10 mouse cellular contexts compared by ENCODE assay signal in genomic region chr3:86038648-86039047, GRCm38 (mm10). TPM values are rescaled to one million over a fixed set of nuclear protein-coding genes. Genes with fewer than 3 reads are reported as not detected.
DNase-seq lines count a peak whose midpoint lies in the region; ATAC-seq and TF ChIP-seq lines count a peak whose summit lies in the region.
"Had no signal": no experiment of that assay in that cellular context is flagged by ENCODE, and none has a peak within 500 bp of the region (broad histone marks: within the 10 kb centered on the region; RNA-seq: fewer than 3 reads in every experiment).

No protein-coding gene starts in this region.

- H3K9ac ChIP-seq in kidney, embryonic 16.5 days (replicated peaks; ENCODE audit: low read length) = no peak overlapping the region
- no peak overlapping the region for H3K9ac ChIP-seq in stomach, embryonic 14.5 days (replicated peaks; ENCODE audit: low read depth, low read length)
- H3K9ac ChIP-seq in liver, postnatal 0 days (replicated peaks) = no peak overlapping the region
- H3K9ac ChIP-seq: midbrain, embryonic 13.5 days had no signal

- H3K9me3 ChIP-seq in kidney, embryonic 16.5 days (ENCODE audit: low read length) = no peaks in the 10 kb centered on the region; the same call in 1 of the 2 replicates
- H3K9me3 ChIP-seq in stomach, embryonic 14.5 days (ENCODE audit: control insufficient read depth, low read depth, low read length) = 0 out of 2 replicates have a peak, but pooled peaks cover 3% of the 10 kb centered on the region
- no peaks in the 10 kb centered on the region for H3K9me3 ChIP-seq in liver, postnatal 0 days (ENCODE audit: low read length)
- H3K9me3 ChIP-seq: midbrain, embryonic 13.5 days had no signal

- H3K27ac ChIP-seq in kidney, embryonic 16.5 days (ENCODE audit: low read length) = peak overlapping the region; percentile 16; the same call in 1 of the 2 replicates
- peak overlapping the region; percentile 57; the same call in 1 of the 2 replicates for H3K27ac ChIP-seq in stomach, embryonic 14.5 days (ENCODE audit: low read length)
- H3K27ac ChIP-seq in liver, postnatal 0 days (ENCODE audit: low read depth) = no peak overlapping the region
- H3K27ac ChIP-seq: midbrain, embryonic 13.5 days had no signal

- no peak overlapping the region for H3K4me2 ChIP-seq in kidney, embryonic 16.5 days (replicated peaks; ENCODE audit: low read depth, low read length)
- H3K4me2 ChIP-seq in stomach, embryonic 14.5 days (replicated peaks; ENCODE audit: low read depth, low read length) = no peak overlapping the region
- no peak overlapping the region for H3K4me2 ChIP-seq in liver, postnatal 0 days (ENCODE audit: low read depth, low read length)
- H3K4me2 ChIP-seq: midbrain, embryonic 13.5 days had no signal

- WGBS in kidney, embryonic 16.5 days = 35% methylated on average over 3 of the region's 3 CpGs
- WGBS in stomach, embryonic 14.5 days = 26% methylated on average over 3 of the region's 3 CpGs
- WGBS in liver, postnatal 0 days (ENCODE audit: insufficient replicate concordance) = 61% methylated on average over 3 of the region's 3 CpGs

- peak; percentile 53 for DNase-seq in ovary, adult 18-20 months (ENCODE audit: low spot score)
- DNase-seq in ovary, postnatal 10 days (ENCODE audit: low spot score) = no peak
- DNase-seq in gastrocnemius, postnatal 25 days = peak; percentile 75
- no peak for DNase-seq in right cerebral cortex, postnatal 10 days (ENCODE audit: low spot score in 2 of 2)
- no peak for DNase-seq in cerebellum, adult 18-20 months
- no peak for DNase-seq in liver, postnatal 0 days

- TF ChIP-seq CTCF in liver, postnatal 0 days (IDR thresholded peaks at IDR 0.05; ENCODE audit: low read depth) = no peak

- peaks cover 20% of the 10 kb centered on the region for H3K4me1 ChIP-seq in kidney, embryonic 16.5 days (ENCODE audit: insufficient read depth, low read length)
- peaks cover 20% of the 10 kb centered on the region for H3K4me1 ChIP-seq in stomach, embryonic 14.5 days (ENCODE audit: control insufficient read depth, insufficient read depth, low read length)
- H3K4me1 ChIP-seq in liver, postnatal 0 days (ENCODE audit: insufficient read depth) = no peaks in the 10 kb centered on the region
- H3K4me1 ChIP-seq: midbrain, embryonic 13.5 days had no signal

- no peaks in the 10 kb centered on the region for H3K27me3 ChIP-seq in kidney, embryonic 16.5 days (ENCODE audit: insufficient read depth, low read length)
- no peaks in the 10 kb centered on the region for H3K27me3 ChIP-seq in stomach, embryonic 14.5 days (ENCODE audit: control insufficient read depth, insufficient read depth, low read length)
- H3K27me3 ChIP-seq in liver, postnatal 0 days (ENCODE audit: insufficient read depth, low read length) = no peaks in the 10 kb centered on the region
- H3K27me3 ChIP-seq: midbrain, embryonic 13.5 days had no signal

- H3K4me3 ChIP-seq in kidney, embryonic 16.5 days (ENCODE audit: low read length) = no peak overlapping the region
- no peak overlapping the region for H3K4me3 ChIP-seq in stomach, embryonic 14.5 days (ENCODE audit: low read depth, low read length)
- no peak overlapping the region for H3K4me3 ChIP-seq in liver, postnatal 0 days (ENCODE audit: low read depth, low read length)
- H3K4me3 ChIP-seq: erythroblast, embryonic 14.5 days; midbrain, embryonic 13.5 days had no signal

- H3K36me3 ChIP-seq in kidney, embryonic 16.5 days (ENCODE audit: insufficient read depth, low read length) = peaks cover 13% of the 10 kb centered on the region
- no peaks in the 10 kb centered on the region for H3K36me3 ChIP-seq in stomach, embryonic 14.5 days (ENCODE audit: control insufficient read depth, insufficient read depth, low read length)
- H3K36me3 ChIP-seq in liver, postnatal 0 days (replicated peaks; ENCODE audit: insufficient read depth, low read length) = 0 out of 2 replicates have a peak, but pooled peaks cover 4% of the 10 kb centered on the region
- H3K36me3 ChIP-seq: midbrain, embryonic 13.5 days had no signal

- TF ChIP-seq EP300 in liver, postnatal 0 days (IDR thresholded peaks at IDR 0.05; ENCODE audit: low read depth) = no peak

- ATAC-seq in kidney, embryonic 16.5 days (ENCODE audit: low FRiP score, low TSS enrichment) = no peak
- no peak for ATAC-seq in stomach, embryonic 14.5 days (ENCODE audit: insufficient number of reproducible peaks, insufficient read depth, low FRiP score, low read depth)
- no peak for ATAC-seq in liver, postnatal 0 days
- ATAC-seq: midbrain, embryonic 13.5 days had no signal

RNA-seq across cellular contexts. Expression of gene Prss48, which starts 36.4 kb away (rescaled TPM):
- not detected for total RNA-seq in gastrocnemius, postnatal 25 days (2021)
- 0.19 and 0.27 TPM in 2 replicates for polyA plus RNA-seq in kidney, embryonic 16.5 days (2015; fragmentation: Nextera tagmentation; extraction: Ambion mirVana)
- polyA plus RNA-seq in stomach, embryonic 14.5 days (2014; fragmentation: Nextera tagmentation; extraction: Ambion mirVana) = 0.36 and 0.55 TPM in 2 replicates
- polyA plus RNA-seq in liver, postnatal 0 days (2015; fragmentation: Nextera tagmentation; extraction: Ambion mirVana) = not detected in 2 replicates
- polyA plus RNA-seq: erythroblast, embryonic 14.5 days; midbrain, embryonic 13.5 days had no signal

Comparison
In these comparisons a context has a peak if more than half of its experiments do, and no peak if none do; other contexts are left out.
1. DNase-seq: peak in ovary, adult 18-20 months (single experiment) and gastrocnemius, postnatal 25 days (single experiment); none in ovary, postnatal 10 days (single experiment), right cerebral cortex, postnatal 10 days (0 of 2), cerebellum, adult 18-20 months (0 of 2) and liver, postnatal 0 days (single experiment).